Mouse (Mus musculus) embryo, embryonic 10.5 days (tissue): ENCODE data around the gene Ramac.

Experiments
- DNase-seq: peaks from one replicate; pipeline ENCODE4 v3.0.0-alpha.2; 2015; ENCODE audit warnings: low spot score

The Ramac gene

DNA sequence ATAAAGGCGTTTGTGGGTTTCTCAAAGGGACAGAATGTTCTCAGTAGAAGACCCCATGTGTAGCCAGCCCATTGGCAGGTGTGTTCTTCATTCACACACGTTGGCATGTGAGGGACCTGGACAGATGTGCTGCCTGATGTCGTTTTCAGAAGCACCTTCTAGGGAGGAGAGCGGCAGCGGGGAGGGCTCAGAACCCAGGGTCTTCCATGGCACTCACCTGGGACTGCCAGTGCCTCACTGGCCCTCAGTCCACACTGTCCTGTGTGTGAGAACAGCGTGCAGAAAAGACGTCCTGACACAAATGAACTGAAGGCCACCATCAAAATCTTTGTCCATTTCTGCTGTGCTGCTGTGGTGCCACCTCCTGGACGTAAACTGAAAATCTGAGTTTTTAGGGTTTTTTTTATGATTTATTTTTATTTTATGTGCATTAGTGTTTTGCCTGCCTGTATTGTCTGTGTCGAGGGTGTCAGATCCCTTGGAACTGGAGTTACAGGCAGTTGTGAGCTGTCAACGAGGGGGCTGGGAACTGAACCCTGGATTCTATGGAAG, 15.0 kb downstream of the Ramac start:
- no peak for DNase-seq

DNA sequence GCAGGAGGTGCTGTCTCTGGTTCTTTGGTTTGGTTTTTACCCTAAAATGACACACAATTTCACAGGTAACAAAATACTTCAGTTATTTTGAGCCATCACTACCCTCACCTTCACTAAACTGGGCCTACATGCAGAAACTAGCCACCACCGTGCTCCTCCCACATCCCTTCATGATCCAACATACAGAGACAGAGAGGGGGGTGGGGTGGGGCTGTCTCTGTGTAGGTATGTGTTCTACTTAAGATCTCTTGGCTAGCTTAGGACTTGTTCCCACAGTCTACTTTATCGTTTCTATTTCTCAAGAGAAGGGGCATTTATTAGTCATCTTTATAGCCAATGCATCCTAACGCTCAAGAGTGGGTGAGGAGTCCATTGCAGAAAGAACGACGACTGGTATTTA, 25.8 kb downstream of the Ramac start:
- DNase-seq, result peak; percentile 44

DNA sequence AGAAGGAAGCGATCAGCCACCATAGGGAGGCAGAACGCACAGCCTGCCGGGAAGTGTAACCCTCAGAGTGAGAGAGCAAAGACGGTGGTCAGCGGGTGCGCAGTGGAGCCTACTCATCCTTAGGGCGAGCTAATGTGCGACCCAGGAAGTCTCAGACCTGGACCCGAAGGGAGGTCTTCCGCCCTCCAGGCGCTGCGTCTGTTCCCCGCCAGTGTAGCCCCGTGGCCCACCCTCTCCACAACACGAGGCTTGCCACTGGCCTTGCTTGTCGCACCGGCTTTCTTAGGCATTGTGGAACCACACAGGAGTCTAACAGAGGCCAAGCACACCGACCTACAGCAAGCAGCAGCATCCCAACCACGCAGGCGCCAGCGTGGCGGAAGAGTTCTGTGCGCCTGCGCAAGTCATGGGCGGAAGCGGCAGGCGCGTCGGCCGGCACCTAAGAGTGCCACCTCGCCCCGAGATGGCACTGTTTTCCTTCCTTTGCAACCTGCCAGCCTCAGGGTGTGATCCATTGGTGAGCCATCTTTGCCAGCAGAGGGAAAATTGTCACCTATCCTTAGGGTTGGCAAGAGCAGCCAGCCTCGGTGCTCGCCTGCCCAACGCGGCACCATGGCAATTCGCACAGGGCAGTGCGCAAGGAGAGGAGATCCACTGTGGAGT, 26.5 kb downstream of the Ramac start, which contains the start of gene 3110040N11Rik:
TSS of gene 3110040N11Rik (minus strand) at position 384 of the 663 bp plus-strand sequence.
- DNase-seq, result peak; percentile 93

DNA sequence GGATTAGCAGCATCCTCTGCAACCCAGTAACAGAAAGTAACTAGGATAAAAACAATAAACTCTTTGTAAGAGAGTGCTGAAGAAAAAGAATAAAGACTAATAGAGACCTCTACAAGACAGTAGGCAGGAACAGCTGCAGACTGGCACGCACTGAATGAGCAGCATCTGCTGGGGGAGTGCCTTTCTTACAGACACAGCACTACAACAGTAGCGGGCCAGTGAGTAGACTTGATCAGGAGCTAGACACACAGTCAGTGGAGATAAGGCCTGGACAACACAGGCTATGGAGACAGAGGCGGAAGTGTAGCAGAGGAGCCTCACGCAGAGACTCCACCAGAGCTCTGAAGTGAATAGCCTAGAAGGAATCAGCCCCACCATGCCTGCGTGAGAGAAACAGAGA, 43.3 kb downstream of the Ramac start:
- DNase-seq, result no peak
